Mouse (Mus musculus) limb, embryonic 12.5 days (tissue): ENCODE measurements at regions not wholly inside any gene's neighbourhood (a gene's known extent, or its start where the extent isn't known, plus 50 kb on each side); places are given as distances from the start of the nearest gene placed in this dataset.

Experiments used
- ATAC-seq: fragments of 200-750 bp; cut with Nextera tagmentation; 2 replicates; pipeline ENCODE4 v1.8.0; 2017; ENCODE audit warnings: low read depth, moderate TSS enrichment; ENCODE audit not compliant: insufficient number of reproducible peaks, insufficient read depth, low FRiP score, low TSS enrichment
- H3K27ac ChIP-seq: fragments of 300-500 bp; sonication (generic); 2 replicates; pipeline ENCODE4 v1.5.1; 2016; ENCODE audit warnings: mild to moderate bottlenecking, moderate library complexity
- H3K27me3 ChIP-seq: fragments of 300-500 bp; sonication (generic); 2 replicates; pipeline ENCODE4 v1.6.1; 2016; ENCODE audit warnings: mild to moderate bottlenecking, moderate library complexity
- H3K36me3 ChIP-seq: fragments of 300-500 bp; sonication (generic); 2 replicates; pipeline ENCODE4 v1.6.1; 2016; ENCODE audit warnings: mild to moderate bottlenecking, moderate library complexity
- H3K4me1 ChIP-seq: fragments of 300-500 bp; sonication (generic); replicated peaks from 2 replicates; pipeline ENCODE4 v1.6.1; 2016
- H3K4me2 ChIP-seq: fragments of 300-500 bp; sonication (generic); 2 replicates; pipeline ENCODE4 v1.6.1; 2016; ENCODE audit warnings: mild to moderate bottlenecking, moderate library complexity
- H3K4me3 ChIP-seq: fragments of 300-500 bp; sonication (generic); replicated peaks from 2 replicates; pipeline ENCODE4 v1.5.1; 2016; ENCODE audit warnings: mild to moderate bottlenecking
- H3K9ac ChIP-seq: fragments of 300-500 bp; sonication (generic); replicated peaks from 2 replicates; pipeline ENCODE4 v1.6.1; 2016; ENCODE audit warnings: mild to moderate bottlenecking, moderate library complexity
- H3K9me3 ChIP-seq: fragments of 300-500 bp; sonication (generic); 2 replicates; pipeline ENCODE4 v1.6.1; 2016; ENCODE audit warnings: mild to moderate bottlenecking, moderate library complexity
- WGBS: fragments of 180-500 bp; shearing (Covaris S2); methylation state at CpG from one replicate; pipeline ENCODE4 v1.1.7; 2016; 5-methylcytosine and 5-hydroxymethylcytosine counted together

- ATAC-seq: no peak
- H3K9ac ChIP-seq: no peak overlapping the region
- no peaks in the 10 kb centered on the region for H3K36me3 ChIP-seq
- 0 out of 2 replicates have a peak overlapping the region, but pooled peaks have one; percentile 42 for H3K27ac ChIP-seq
- H3K27me3 ChIP-seq: no peaks in the 10 kb centered on the region
- no peak overlapping the region for H3K4me2 ChIP-seq
- H3K4me1 ChIP-seq: peaks cover 19% of the 10 kb centered on the region
- H3K4me3 ChIP-seq: no peak overlapping the region
- 34% methylated on average over 4 of the region's 4 CpGs for WGBS
- no peaks in the 10 kb centered on the region for H3K9me3 ChIP-seq
Observed at GRCm38 (mm10) chr11:45539459-45539858, 312.4 kb upstream of the Clint1 start.

DNA sequence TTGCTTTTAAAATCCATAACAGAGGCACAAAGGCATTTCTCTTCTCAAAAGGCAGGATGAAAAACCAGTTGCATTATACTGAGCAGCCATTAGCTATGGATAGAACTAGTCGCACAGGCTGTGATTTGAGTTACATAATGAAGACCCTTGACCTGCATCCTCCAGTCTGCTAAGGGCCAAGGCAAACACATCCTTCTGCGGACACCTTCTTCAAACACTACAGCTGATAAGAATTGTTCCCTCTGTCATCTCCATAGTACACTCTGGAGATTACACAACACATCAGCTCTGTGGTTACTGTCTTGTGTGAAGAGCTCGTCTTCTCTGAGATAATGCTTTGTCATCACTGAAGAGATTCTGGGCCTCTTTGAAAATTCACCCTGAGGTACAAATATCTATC is 307.3 kb upstream of the Clint1 start:
- no peak overlapping the region for H3K27ac ChIP-seq
- H3K4me3 ChIP-seq: no peak overlapping the region
- H3K4me2 ChIP-seq: no peak overlapping the region
- no peaks in the 10 kb centered on the region for H3K9me3 ChIP-seq
- 89% methylated on average over 3 of the region's 3 CpGs for WGBS
- peaks cover 9% of the 10 kb centered on the region for H3K4me1 ChIP-seq
- no peak for ATAC-seq
- peaks cover 3% of the 10 kb centered on the region; the same call in 1 of the 2 replicates for H3K27me3 ChIP-seq
- no peaks in the 10 kb centered on the region for H3K36me3 ChIP-seq
- H3K9ac ChIP-seq: no peak overlapping the region

DNA sequence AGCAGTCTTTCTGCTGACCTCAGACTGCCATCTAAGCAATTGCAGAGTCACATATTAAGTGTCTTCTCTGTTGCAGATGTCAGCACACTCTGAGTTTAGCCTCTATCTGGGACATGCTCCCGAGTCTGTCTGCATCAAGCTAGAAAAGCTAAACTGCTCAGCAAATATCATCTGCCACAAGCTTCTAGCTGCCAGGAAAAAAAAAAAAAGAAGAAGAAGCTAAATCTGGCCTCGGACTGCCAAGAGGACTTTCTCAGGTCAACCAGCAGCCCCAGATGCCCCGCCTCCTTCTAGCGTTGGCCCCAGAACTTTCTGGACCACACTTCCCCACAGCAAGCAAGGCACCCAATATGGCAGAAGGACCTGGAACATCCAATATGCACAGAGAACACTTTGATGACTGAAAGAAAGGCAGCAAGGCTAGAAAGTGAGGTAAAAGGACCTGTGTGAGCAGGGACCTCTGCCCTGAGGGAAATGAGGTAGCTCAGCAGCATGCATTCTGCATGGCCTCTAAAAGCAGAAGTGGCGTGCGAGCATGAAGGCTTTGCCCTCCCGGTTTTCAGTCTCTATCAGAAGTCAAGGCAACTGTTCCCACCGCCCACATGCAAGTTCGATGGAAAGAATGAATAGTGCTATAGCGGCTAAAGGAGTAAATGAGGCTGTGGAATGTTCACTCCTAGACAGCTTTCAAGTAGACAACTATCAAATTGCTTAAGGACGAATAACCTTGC is 305.8 kb upstream of the Clint1 start:
- WGBS: 78% methylated on average over 11 of the region's 11 CpGs

GRCm38 (mm10) chr11:45546861-45547260 is 305.0 kb upstream of the Clint1 start:
- Histone ChIP-seq H3K9me3 (no peaks in the 10 kb centered on the region), H3K27me3 (peaks cover 3% of the 10 kb centered on the region; the same call in 1 of the 2 replicates), H3K4me3 (no peak overlapping the region), H3K27ac (peak overlapping the region; percentile 19; the same call in 1 of the 2 replicates), H3K9ac (no peak overlapping the region), H3K4me2 (no peak overlapping the region), H3K36me3 (no peaks in the 10 kb centered on the region), H3K4me1 (peaks cover 31% of the 10 kb centered on the region)
- WGBS: 67% methylated on average over 2 of the region's 2 CpGs
- ATAC-seq: no peak

More for the DNA sequence above, 305.8 kb upstream of the Clint1 start:
- Histone ChIP-seq H3K4me1 (peaks cover 23% of the 10 kb centered on the region), H3K27me3 (peaks cover 3% of the 10 kb centered on the region; the same call in 1 of the 2 replicates), H3K4me3 (no peak overlapping the region), H3K9me3 (no peaks in the 10 kb centered on the region), H3K9ac (no peak overlapping the region), H3K36me3 (no peaks in the 10 kb centered on the region), H3K27ac (no peak overlapping the region), H3K4me2 (no peak overlapping the region)
- no peak for ATAC-seq

DNA sequence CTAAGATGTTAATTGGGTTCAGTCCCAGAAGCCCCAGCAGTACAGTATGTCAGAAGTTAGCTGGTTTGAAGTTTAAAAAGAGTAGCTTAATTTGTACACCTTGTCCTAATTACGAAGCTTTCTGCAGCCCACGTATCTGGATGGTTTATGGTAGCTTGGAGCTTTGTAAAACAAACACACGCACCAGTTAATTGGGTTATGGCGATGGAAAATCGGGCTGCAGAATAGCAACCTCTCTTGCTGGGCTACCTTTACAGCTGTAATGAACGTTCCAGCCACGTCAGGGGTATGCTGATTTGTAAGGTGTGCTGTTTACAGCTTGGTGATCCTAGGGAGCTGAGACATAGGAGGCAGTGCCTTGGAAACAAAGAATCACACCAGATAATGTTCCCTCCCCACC is 301.5 kb upstream of the Clint1 start:
- no peaks in the 10 kb centered on the region for H3K9me3 ChIP-seq
- H3K27ac ChIP-seq: peak overlapping the region; percentile 87
- H3K27me3 ChIP-seq: peaks cover 3% of the 10 kb centered on the region; the same call in 1 of the 2 replicates
- 7% methylated on average over 7 of the region's 7 CpGs for WGBS
- no peaks in the 10 kb centered on the region for H3K36me3 ChIP-seq
- ATAC-seq: peak; percentile 93
- peak overlapping the region; percentile 51 for H3K4me2 ChIP-seq
- peaks cover 43% of the 10 kb centered on the region for H3K4me1 ChIP-seq
- H3K4me3 ChIP-seq: peak overlapping the region; percentile 26
- H3K9ac ChIP-seq: no peak overlapping the region

DNA sequence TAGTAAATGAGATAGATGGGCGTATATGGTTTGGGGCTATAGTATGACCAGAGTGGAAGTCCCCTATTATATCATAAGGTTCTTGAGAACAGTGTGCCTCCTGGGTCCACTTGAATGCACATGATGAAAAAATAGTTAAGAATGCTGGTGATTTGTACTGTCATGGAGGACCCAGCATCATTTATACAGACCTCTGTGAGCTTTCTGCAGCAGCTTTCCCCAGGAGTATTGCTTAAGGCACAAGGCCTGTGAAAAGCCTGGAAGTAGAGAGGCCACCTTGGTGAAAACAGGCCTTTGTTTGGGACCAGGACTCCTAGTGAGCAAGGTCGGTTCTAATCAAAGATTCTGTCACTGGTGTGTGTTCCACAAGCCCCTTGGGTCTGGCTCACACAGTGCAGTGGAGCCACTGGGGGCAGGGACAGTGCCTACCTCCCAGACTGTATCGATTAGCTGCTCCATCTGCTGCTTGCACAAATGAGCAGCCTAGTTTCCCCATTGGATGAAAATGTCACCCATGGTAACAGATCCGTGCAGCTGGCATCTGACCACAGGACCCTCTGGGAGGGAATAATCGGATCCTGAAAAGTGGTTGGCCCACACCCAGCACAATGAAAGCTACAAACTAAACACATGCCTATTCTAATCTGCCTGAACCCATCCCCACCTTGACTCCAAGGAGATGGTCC is 274.2 kb upstream of the Clint1 start:
- no peak overlapping the region for H3K4me2 ChIP-seq
- H3K9ac ChIP-seq: no peak overlapping the region
- ATAC-seq: peak; percentile 63; the same call in 1 of the 2 replicates
- no peaks in the 10 kb centered on the region for H3K9me3 ChIP-seq
- no peaks in the 10 kb centered on the region for H3K27me3 ChIP-seq
- peak overlapping the region; percentile 2 for H3K27ac ChIP-seq
- 40% methylated on average over 5 of the region's 5 CpGs for WGBS
- H3K4me1 ChIP-seq: peaks cover 8% of the 10 kb centered on the region
- H3K4me3 ChIP-seq: no peak overlapping the region
- H3K36me3 ChIP-seq: no peaks in the 10 kb centered on the region

DNA sequence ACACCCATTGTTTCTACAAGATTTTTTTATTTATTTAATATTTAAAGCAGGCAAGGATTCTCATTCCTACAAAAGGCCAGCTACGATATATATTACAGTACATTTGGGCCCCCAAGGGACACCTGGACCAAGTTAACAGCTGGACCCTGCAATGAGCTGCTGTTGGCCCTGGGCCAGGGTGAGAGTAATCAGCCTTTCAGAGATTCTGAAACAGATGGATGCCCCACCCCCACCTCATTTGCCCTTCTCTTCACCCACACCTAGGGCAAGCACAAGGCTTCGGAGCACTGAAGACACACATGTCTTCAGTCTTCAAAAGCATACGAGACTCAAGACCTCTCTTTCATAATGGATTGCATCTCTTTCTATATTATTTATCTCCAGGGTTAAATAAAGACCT is 259.5 kb upstream of the Clint1 start:
- H3K9ac ChIP-seq: no peak overlapping the region
- no peaks in the 10 kb centered on the region for H3K9me3 ChIP-seq
- H3K4me1 ChIP-seq: peaks cover 34% of the 10 kb centered on the region
- no peaks in the 10 kb centered on the region for H3K36me3 ChIP-seq
- no peaks in the 10 kb centered on the region; the same call in 1 of the 2 replicates for H3K27me3 ChIP-seq
- ATAC-seq: no peak
- peak overlapping the region; percentile 31 for H3K4me2 ChIP-seq
- H3K27ac ChIP-seq: peak overlapping the region; percentile 79
- 15% methylated on average over 3 of the region's 3 CpGs for WGBS
- H3K4me3 ChIP-seq: no peak overlapping the region

DNA sequence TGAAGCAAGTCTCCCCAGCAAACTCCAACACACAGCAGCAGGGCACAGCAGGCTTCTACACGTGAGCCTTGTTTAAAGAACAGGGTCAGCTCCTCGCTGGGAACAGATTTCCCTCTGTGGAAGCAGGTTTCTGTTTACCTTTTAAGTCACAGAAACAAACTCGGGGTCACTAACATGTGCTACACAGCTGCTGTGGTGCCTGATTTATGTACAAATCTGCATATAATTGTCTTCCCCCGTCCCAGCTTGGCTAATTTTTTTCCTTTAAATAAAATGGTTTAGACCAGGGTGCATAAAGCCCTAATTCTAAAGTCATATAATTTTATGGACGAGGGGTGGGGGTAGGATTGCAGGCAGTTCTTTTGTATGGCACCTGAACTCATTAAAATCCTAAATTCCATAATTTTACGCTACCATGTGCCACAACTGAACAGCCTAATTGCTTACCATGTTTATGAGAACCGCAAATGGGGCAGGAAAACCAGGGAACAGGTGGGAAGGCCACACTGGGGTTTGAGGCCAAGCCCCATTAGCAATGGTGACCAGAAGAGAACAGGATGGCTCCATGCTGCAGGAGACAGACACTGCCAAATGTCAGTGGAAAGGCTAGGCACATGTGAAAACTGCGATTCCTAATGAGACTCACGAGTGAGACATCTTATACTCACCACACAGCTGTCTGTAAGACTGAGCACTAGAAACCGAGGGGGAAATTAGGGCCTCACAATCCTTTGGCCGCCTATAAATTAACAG is 258.8 kb upstream of the Clint1 start:
- peak; percentile 86 for ATAC-seq
- no peaks in the 10 kb centered on the region; the same call in 1 of the 2 replicates for H3K27me3 ChIP-seq
- H3K27ac ChIP-seq: peak overlapping the region; percentile 79
- WGBS: 14% methylated on average over 11 of the region's 11 CpGs
- peak overlapping the region; percentile 31; the same call in 1 of the 2 replicates for H3K4me2 ChIP-seq
- no peaks in the 10 kb centered on the region for H3K9me3 ChIP-seq
- peaks cover 39% of the 10 kb centered on the region for H3K4me1 ChIP-seq
- no peak overlapping the region for H3K4me3 ChIP-seq
- no peaks in the 10 kb centered on the region for H3K36me3 ChIP-seq
- no peak overlapping the region for H3K9ac ChIP-seq

GRCm38 (mm10) chr11:45595372-45595771 is 256.5 kb upstream of the Clint1 start:
- no peak overlapping the region for H3K9ac ChIP-seq
- H3K9me3 ChIP-seq: no peaks in the 10 kb centered on the region
- H3K36me3 ChIP-seq: no peaks in the 10 kb centered on the region
- peaks cover 49% of the 10 kb centered on the region for H3K4me1 ChIP-seq
- ATAC-seq: no peak
- H3K4me2 ChIP-seq: no peak overlapping the region
- H3K4me3 ChIP-seq: no peak overlapping the region
- WGBS: 70% methylated on average over 6 of the region's 6 CpGs
- H3K27me3 ChIP-seq: no peaks in the 10 kb centered on the region; the same call in 1 of the 2 replicates
- no peak overlapping the region for H3K27ac ChIP-seq

- no peak for ATAC-seq
- no peaks in the 10 kb centered on the region for H3K27me3 ChIP-seq
- no peaks in the 10 kb centered on the region for H3K4me1 ChIP-seq
- no peak overlapping the region for H3K4me3 ChIP-seq
- WGBS: 95% methylated on average over 2 of the region's 2 CpGs
- H3K9me3 ChIP-seq: no peaks in the 10 kb centered on the region
- H3K9ac ChIP-seq: no peak overlapping the region
- H3K36me3 ChIP-seq: no peaks in the 10 kb centered on the region
- H3K27ac ChIP-seq: no peak overlapping the region
- H3K4me2 ChIP-seq: no peak overlapping the region
Observed at GRCm38 (mm10) chr11:45621824-45622223, 230.0 kb upstream of the Clint1 start.

- Histone ChIP-seq H3K36me3 (no peaks in the 10 kb centered on the region), H3K4me2 (no peak overlapping the region), H3K4me3 (no peak overlapping the region), H3K27me3 (no peaks in the 10 kb centered on the region), H3K9me3 (no peaks in the 10 kb centered on the region), H3K9ac (no peak overlapping the region), H3K27ac (no peak overlapping the region), H3K4me1 (no peaks in the 10 kb centered on the region)
- 90% methylated on average over 5 of the region's 5 CpGs for WGBS
- ATAC-seq: no peak
Observed at GRCm38 (mm10) chr11:45622701-45623100, 229.2 kb upstream of the Clint1 start.
